Mouse (Mus musculus) ES-E14 (cell line): ENCODE results near the gene Hoxd13.

ENCODE experiments used
- CHD2 ChIP-seq: IDR thresholded peaks from 2 replicates; pipeline ENCODE4 v1.6.1; 2014; ENCODE audit warnings: mild to moderate bottlenecking, low read depth, low read length, inconsistent platforms
- HCFC1 ChIP-seq: IDR thresholded peaks from 2 replicates; pipeline ENCODE4 v1.6.1; 2012; ENCODE audit warnings: low read length, inconsistent platforms, borderline replicate concordance; ENCODE audit not compliant: insufficient read depth
- MAFK ChIP-seq: IDR thresholded peaks from 2 replicates; pipeline ENCODE4 v1.6.1; 2014; ENCODE audit warnings: mild to moderate bottlenecking, low read depth, low read length, inconsistent platforms; ENCODE audit not compliant: insufficient read depth
- ZC3H11A ChIP-seq: IDR thresholded peaks from 2 replicates; pipeline ENCODE4 v1.6.1; 2012; ENCODE audit warnings: low read depth, mild to moderate bottlenecking, inconsistent platforms, low read length, borderline replicate concordance
- ZNF384 ChIP-seq: IDR thresholded peaks from 2 replicates; pipeline ENCODE4 v1.6.1; 2012; ENCODE audit warnings: low read depth, low read length, inconsistent platforms

DNA sequence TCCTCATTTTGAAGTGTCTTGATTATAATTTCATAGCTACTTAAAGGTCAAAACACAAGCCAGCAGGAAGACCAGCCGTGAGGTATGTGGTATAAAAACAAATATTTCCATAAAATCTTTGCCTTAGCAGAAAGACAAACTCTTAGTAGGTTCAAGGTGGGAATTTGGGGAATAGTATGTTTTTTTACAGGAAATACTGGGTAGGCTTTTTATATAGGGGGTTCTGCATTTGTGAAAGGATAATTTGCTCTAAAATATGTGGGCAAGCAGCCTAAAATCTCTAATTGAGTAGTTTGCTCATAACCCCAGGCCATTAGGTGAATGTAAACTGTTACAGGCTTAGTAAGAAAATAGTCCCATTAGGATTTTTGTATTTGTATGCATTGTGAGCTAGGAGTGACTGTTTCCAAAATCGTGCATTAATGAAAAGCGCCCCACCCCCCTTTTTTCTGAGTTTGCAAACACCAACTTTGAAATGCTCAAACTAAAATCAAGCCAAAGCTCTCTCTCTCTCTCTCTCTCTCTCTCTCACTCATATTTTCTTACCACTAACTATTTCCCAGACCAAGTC lies 48.3 kb upstream of the Hoxd13 start:
- no peak for TF ChIP-seq MAFK
- no peak for TF ChIP-seq CHD2
- no peak for TF ChIP-seq HCFC1
- no peak for TF ChIP-seq ZNF384
- TF ChIP-seq ZC3H11A = no peak
